Mouse (Mus musculus) limb, embryonic 14.5 days (tissue): Measurements from ENCODE around the gene Slc5a6. TPM values are rescaled to one million over a fixed set of nuclear protein-coding genes. Genes with fewer than 3 reads are reported as not detected.

ENCODE experiments used
- ATAC-seq: fragments of 200-750 bp; cut with Nextera tagmentation; 2 replicates; pipeline ENCODE4 v1.8.0; 2017; ENCODE audit warnings: low read depth, moderate number of reproducible peaks, moderate TSS enrichment; ENCODE audit not compliant: low FRiP score
- DNase-seq: peaks from one replicate; pipeline ENCODE4 v3.0.0-alpha.2; 2015; ENCODE audit warnings: low spot score
- H3K27ac ChIP-seq: fragments of 300-500 bp; sonication (generic); replicated peaks from 2 replicates; pipeline ENCODE4 v1.5.1; 2014; ENCODE audit warnings: low read depth, mild to moderate bottlenecking, low read length, moderate library complexity, mixed read lengths
- H3K27me3 ChIP-seq: fragments of 300-500 bp; sonication (generic); 2 replicates; pipeline ENCODE4 v1.6.1; 2014; ENCODE audit warnings: low read length, mixed read lengths; ENCODE audit not compliant: control insufficient read depth, insufficient read depth
- H3K36me3 ChIP-seq: fragments of 300-500 bp; sonication (generic); 2 replicates; pipeline ENCODE4 v1.6.1; 2014; ENCODE audit warnings: mild to moderate bottlenecking, low read length, moderate library complexity, mixed read lengths; ENCODE audit not compliant: control insufficient read depth, insufficient read depth
- H3K4me1 ChIP-seq: fragments of 300-500 bp; sonication (generic); 2 replicates; pipeline ENCODE4 v1.6.1; 2014; ENCODE audit warnings: antibody characterized with exemption, low read length, mixed read lengths; ENCODE audit not compliant: control insufficient read depth, insufficient read depth
- H3K4me2 ChIP-seq: fragments of 300-500 bp; sonication (generic); replicated peaks from 2 replicates; pipeline ENCODE4 v1.6.1; 2014; ENCODE audit warnings: low read depth, mild to moderate bottlenecking, low read length, moderate library complexity; ENCODE audit not compliant: severe bottlenecking
- H3K4me3 ChIP-seq: fragments of 300-500 bp; sonication (generic); replicated peaks from 2 replicates; pipeline ENCODE4 v1.5.1; 2014; ENCODE audit warnings: low read length
- H3K9ac ChIP-seq: fragments of 300-500 bp; sonication (generic); 2 replicates; pipeline ENCODE4 v1.6.1; 2014; ENCODE audit warnings: mild to moderate bottlenecking, low read depth, low read length, moderate library complexity; ENCODE audit not compliant: severe bottlenecking
- H3K9me3 ChIP-seq: fragments of 300-500 bp; sonication (generic); 2 replicates; pipeline ENCODE4 v1.6.1; 2016; ENCODE audit warnings: low read length; ENCODE audit not compliant: control insufficient read depth
- POLR2A ChIP-seq: fragments of 200-500 bp; IDR thresholded peaks from 2 replicates; pipeline ENCODE4 v1.8.0; 2012; ENCODE audit warnings: inconsistent platforms, mild to moderate bottlenecking, moderate library complexity, borderline replicate concordance; ENCODE audit not compliant: insufficient read depth, insufficient read length; ENCODE audit errors: extremely low read depth
- WGBS: fragments of 180-500 bp; shearing (Covaris S2); extraction: QIAGEN DNeasy Blood & Tissue Kit; methylation state at CpG from one replicate; pipeline ENCODE4 v1.1.7; 2014; 5-methylcytosine and 5-hydroxymethylcytosine counted together
- polyA plus RNA-seq, 2 experiments: library from polyadenylated mRNA; depleted of rRNA in 1 of 2; stranded (reverse) in 1 of 2; unstranded in 1 of 2; fragments of >200 nt; fragmentation: Nextera tagmentation in 1 of 2; extraction: Ambion mirVana in 1 of 2; gene quantifications; 2 replicates each; pipeline versions ENCODE4 v1.2.1 to v1.2.3; 2012 to 2014

Slc5a6 gene
- polyA plus RNA-seq (2012; rRNA removed) (25.3 and 33.9 TPM in 2 replicates), polyA plus RNA-seq (2014; fragmentation: Nextera tagmentation; extraction: Ambion mirVana) (11.0 and 11.4 TPM in 2 replicates)

DNA sequence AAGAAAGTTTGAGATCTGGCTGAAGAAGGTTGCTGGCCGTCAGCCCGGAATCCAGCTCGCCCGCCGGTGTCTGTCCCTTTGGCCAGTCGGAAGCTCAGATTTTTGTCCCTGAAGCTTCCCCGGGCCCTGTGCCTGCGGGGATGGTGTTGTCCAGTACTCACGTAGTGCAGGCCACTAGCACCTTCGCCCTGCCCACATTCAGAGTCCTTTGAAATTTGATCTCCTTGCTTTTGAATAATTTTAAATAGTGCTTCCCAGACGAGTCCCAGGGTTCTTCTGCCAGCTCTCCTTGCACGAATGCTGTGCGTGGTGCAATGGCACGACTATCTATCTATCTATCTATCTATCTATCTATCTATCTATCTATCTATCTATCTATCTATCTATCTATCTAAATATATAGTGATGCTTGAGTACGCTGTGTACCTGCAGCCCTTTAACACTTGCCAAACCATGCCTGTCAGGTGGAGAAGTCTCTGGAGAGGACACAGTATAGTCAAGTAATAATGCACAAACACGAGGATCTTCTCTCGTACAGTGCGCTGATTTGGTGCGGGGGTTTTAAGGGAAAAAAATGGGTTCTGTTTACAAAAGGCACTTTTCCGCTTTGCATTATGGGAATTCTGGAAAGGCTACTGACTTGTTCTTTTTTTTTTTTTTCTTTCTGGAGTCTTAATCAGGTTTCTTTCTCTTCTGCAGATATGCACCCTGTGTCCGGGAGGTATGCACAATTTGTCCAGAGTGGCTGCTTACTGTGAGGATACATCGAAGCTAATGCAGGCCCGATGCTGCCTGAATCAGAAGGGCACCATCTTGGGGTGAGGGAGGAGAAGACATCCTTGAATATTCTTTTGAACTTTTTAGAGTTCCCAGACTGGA lies at the start of gene Slc5a6:
Slc5a6 (minus strand) TSS at position 162 of the 879 bp plus-strand sequence.
- TF ChIP-seq POLR2A, result no peak
- Histone ChIP-seq H3K4me3 (peak within 1 kb of the TSS; percentile 75), H3K27ac (peak within 1 kb of the TSS; percentile 88), H3K9me3 (no peaks in the 10 kb centered on the region), H3K4me2 (peak within 1 kb of the TSS; percentile 75), H3K9ac (peak within 1 kb of the TSS; percentile 81), H3K27me3 (no peaks in the 10 kb centered on the region), H3K36me3 (0 out of 2 replicates have a peak, but pooled peaks cover 1% of the 10 kb centered on the region), H3K4me1 (peaks cover 7% of the 10 kb centered on the region)
- ATAC-seq, result 0 out of 2 replicates have a peak, but pooled peaks have one; percentile 14
- WGBS, result 1% methylated on average over 23 of the region's 23 CpGs
- DNase-seq, result peak; percentile 70

DNA sequence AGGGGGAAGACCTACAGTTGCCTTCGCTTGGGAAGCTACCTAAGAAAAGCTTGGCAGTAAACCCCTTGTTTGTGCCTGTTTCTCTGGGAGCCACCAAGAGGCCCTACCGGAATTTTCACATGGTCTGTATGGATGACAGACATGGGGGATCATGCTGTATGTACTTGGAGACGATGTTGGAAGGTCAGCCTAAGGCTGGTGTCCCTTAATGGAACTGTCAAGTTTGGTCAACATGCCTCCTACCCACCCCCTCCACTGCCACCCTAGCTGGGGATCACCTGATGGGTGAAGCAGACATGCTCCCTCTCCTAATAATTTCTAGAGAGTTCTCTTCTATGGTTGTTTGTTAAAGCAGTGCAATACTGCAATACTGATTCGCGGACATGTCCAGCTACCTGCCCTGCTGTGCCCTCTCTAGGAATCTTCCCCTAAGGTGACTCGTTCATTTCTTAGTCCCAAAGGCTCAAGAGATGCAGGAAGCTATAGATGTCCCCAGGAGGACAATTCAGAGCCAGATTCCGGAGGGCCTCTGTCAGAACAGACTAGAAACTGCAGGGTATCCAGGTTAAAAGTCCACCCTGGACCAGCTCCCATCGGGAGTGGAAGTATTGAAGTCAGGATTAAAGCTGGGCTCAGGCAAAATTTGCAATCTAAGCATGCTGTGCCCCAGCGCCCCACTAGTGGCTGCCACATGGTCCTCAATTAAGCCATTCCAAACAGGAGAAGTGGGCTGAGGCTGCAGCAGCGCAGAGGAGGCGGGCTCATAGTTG lies 47.2 kb upstream of the Slc5a6 start:
- WGBS, result 21% methylated on average over 11 of the region's 11 CpGs
- peak overlapping the region; percentile 29; the same call in 1 of the 2 replicates for H3K4me2 ChIP-seq
- TF ChIP-seq POLR2A, result no peak
- H3K9ac ChIP-seq, result no peak overlapping the region
- H3K27ac ChIP-seq, result no peak overlapping the region
- DNase-seq (no peak), ATAC-seq (no peak)
- H3K4me3 ChIP-seq, result peak overlapping the region; percentile 18
- peaks cover 68% of the 10 kb centered on the region for H3K27me3 ChIP-seq
- no peaks in the 10 kb centered on the region for H3K9me3 ChIP-seq
- H3K4me1 ChIP-seq, result peaks cover 3% of the 10 kb centered on the region; the same call in 1 of the 2 replicates
- no peaks in the 10 kb centered on the region for H3K36me3 ChIP-seq

DNA sequence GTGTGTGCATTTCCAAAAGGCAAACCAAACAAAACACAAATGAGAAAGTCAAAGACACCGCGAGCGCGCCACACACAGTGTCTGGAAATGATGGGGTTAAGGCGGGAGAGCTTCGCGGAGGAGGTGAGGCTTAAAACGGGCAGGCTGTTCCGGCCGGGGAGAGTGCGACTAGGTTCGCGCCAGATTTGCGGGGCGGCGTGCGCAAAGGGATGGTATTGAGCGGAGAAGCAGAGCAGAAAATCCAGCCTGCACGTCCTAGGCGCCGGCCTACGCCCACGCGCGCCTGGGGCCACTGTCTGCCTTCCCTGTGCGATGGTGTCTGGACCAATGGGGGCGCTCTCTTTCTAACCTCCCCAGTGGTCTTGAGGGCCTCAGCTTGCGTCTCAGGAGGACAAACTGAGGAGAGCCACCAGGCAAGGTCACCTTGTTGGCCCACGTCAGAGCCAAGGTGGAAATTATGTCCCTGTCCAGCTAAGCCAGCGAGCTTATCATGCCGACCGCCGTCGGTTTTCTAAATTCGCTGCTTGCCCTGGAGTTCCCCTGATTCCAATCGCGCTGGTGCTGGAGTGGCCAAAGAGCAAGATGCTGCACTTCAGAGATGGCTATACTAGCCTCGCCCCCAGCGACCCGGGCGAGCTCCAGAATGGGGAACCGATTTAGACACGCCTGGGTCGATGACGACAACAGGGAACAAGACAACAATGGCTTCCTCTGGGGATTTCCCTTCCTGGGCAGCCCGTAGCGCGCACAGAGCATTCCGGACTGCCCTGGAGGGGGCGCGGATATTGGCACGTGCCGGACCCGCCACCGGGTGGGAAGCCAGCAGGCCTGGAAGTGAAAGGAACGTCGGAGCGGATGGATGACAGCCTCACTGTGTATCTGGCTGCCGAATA lies 46.3 kb upstream of the Slc5a6 start:
- Histone ChIP-seq H3K36me3 (no peaks in the 10 kb centered on the region), H3K4me1 (peaks cover 3% of the 10 kb centered on the region; the same call in 1 of the 2 replicates), H3K4me3 (peak overlapping the region; percentile 18), H3K27me3 (peaks cover 77% of the 10 kb centered on the region), H3K4me2 (peak overlapping the region; percentile 29), H3K27ac (no peak overlapping the region), H3K9ac (no peak overlapping the region), H3K9me3 (no peaks in the 10 kb centered on the region)
- ATAC-seq (no peak), DNase-seq (peak; percentile 30)
- no peak for TF ChIP-seq POLR2A
- whole genome bisulfite sequencing, result under 1% methylated on average over 57 of the region's 59 CpGs

DNA sequence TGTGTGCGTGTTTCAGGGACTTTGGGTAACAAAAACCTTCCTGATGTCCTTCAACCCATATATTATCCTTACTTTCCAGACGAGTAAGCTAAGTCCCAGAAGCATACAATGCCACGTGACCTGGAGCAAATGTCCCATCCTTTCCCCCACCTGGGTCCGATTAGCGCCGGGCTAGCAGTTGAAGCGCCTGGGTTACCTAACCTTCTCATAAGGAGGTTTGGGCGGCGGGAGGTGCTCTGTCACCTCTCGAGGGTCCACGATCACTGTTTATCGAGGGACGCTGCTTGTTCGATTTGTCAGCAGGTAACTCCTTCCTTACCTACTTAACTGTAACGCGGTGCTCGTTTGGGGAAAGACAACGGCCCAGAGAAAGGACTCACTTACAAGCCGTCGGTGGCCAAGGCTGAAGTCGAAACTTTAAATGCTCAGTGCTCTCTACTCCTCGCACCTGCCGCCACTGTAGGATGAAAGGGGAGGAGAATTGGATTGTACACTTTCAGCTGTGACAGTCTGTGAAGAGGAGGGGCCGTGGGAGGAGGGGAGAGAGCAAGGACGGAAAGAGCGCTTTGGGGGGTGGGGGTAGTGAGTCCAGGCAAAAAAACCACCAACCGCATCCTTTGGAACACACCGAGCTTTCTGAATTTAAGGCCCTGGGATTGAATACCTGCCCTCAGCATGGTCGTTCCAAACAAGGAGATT lies 45.5 kb upstream of the Slc5a6 start:
- 2% methylated on average over 28 of the region's 29 CpGs for WGBS

More for the DNA sequence above, 45.5 kb upstream of the Slc5a6 start:
- no peaks in the 10 kb centered on the region for H3K36me3 ChIP-seq
- ATAC-seq, result no peak
- no peaks in the 10 kb centered on the region for H3K9me3 ChIP-seq
- no peak for DNase-seq
- peaks cover 84% of the 10 kb centered on the region for H3K27me3 ChIP-seq
- peak overlapping the region; percentile 29; the same call in 1 of the 2 replicates for H3K4me2 ChIP-seq
- no peak for TF ChIP-seq POLR2A
- H3K9ac ChIP-seq, result no peak overlapping the region
- H3K4me1 ChIP-seq, result peaks cover 3% of the 10 kb centered on the region; the same call in 1 of the 2 replicates
- H3K4me3 ChIP-seq, result peak overlapping the region; percentile 18
- H3K27ac ChIP-seq, result no peak overlapping the region
